Mouse (Mus musculus) heart, embryonic 15.5 days (tissue): ENCODE measurements around the gene Stat6. TPM values are rescaled to one million over a fixed set of nuclear protein-coding genes. Genes with fewer than 3 reads are reported as not detected.
"Not testable (repeated sequence)": the region's sequence is repeated elsewhere in the genome, so short reads cannot be mapped to it uniquely, and the experiment has no call there.

ENCODE experiments used
- ATAC-seq: fragments of 200-750 bp; cut with Nextera tagmentation; replicated peaks from 2 replicates; pipeline ENCODE4 v1.8.0; 2017; ENCODE audit warnings: low read depth, moderate TSS enrichment; ENCODE audit not compliant: insufficient number of reproducible peaks, insufficient read depth, low FRiP score
- H3K27ac ChIP-seq: fragments of 300-500 bp; sonication (generic); 2 replicates; pipeline ENCODE4 v1.5.1; 2015; ENCODE audit warnings: mild to moderate bottlenecking, inconsistent platforms
- H3K27me3 ChIP-seq: fragments of 300-500 bp; sonication (generic); 2 replicates; pipeline ENCODE4 v1.6.1; 2015; ENCODE audit warnings: inconsistent platforms
- H3K36me3 ChIP-seq: fragments of 300-500 bp; sonication (generic); 2 replicates; pipeline ENCODE4 v1.6.1; 2015; ENCODE audit warnings: mild to moderate bottlenecking, inconsistent platforms
- H3K4me1 ChIP-seq: fragments of 300-500 bp; sonication (generic); replicated peaks from 2 replicates; pipeline ENCODE4 v1.6.1; 2015; ENCODE audit warnings: inconsistent platforms
- H3K4me2 ChIP-seq: fragments of 300-500 bp; sonication (generic); 2 replicates; pipeline ENCODE4 v1.6.1; 2015; ENCODE audit warnings: inconsistent platforms, mild to moderate bottlenecking, moderate library complexity
- H3K4me3 ChIP-seq: fragments of 300-500 bp; sonication (generic); 2 replicates; pipeline ENCODE4 v1.5.1; 2015; ENCODE audit warnings: mild to moderate bottlenecking, inconsistent platforms
- H3K9ac ChIP-seq: fragments of 300-500 bp; sonication (generic); 2 replicates; pipeline ENCODE4 v1.6.1; 2015; ENCODE audit warnings: mild to moderate bottlenecking, inconsistent platforms
- H3K9me3 ChIP-seq: fragments of 300-500 bp; sonication (generic); replicated peaks from 2 replicates; pipeline ENCODE4 v1.6.1; 2016; ENCODE audit warnings: inconsistent platforms
- WGBS: fragments of 180-500 bp; shearing (Covaris S2); methylation state at CpG from one replicate; pipeline ENCODE4 v1.1.7; 2015; ENCODE audit warnings: mixed read lengths; 5-methylcytosine and 5-hydroxymethylcytosine counted together
- polyA plus RNA-seq: library from polyadenylated mRNA; unstranded; fragments of >200 nt; fragmentation: Nextera tagmentation; extraction: Ambion mirVana; gene quantifications from 2 replicates; pipeline ENCODE4 v1.2.1, GENCODE M21; 2015

Stat6 gene
- polyA plus RNA-seq, 1 experiment from 2014 or later: 26.2 TPM

DNA sequence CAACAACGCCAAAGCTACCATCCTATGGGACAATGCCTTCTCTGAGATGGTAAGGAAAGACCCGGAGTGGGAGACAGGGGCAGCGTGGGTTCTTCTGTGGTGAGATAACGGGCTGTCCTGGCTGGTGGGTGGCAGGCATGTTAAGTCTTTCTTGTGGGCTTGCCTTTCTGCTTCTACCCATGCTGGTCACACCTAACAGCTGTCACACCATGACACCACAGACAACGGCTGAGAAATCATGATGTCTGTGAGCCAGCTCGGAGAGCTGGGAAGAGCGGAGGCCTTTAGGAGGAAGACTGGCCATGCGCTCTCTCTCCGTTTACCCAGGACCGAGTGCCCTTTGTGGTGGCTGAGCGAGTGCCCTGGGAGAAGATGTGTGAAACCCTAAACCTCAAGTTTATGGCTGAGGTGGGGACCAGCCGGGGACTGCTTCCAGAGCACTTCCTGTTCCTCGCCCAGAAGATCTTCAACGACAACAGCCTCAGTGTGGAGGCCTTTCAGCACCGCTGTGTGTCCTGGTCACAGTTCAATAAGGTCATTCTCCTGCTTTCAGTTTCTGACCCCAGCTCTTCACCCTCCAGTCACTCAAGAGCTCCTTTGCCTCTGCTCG lies 12.3 kb downstream of the Stat6 start:
- no peaks in the 10 kb centered on the region for H3K27me3 ChIP-seq
- no peak for ATAC-seq
- no peak overlapping the region for H3K27ac ChIP-seq
- WGBS: 74% methylated on average over 16 of the region's 16 CpGs
- no peaks in the 10 kb centered on the region for H3K9me3 ChIP-seq
- H3K4me2 ChIP-seq: no peak overlapping the region
- peaks cover 76% of the 10 kb centered on the region for H3K36me3 ChIP-seq
- no peak overlapping the region for H3K4me3 ChIP-seq
- no peak overlapping the region for H3K9ac ChIP-seq
- no peaks in the 10 kb centered on the region for H3K4me1 ChIP-seq

DNA sequence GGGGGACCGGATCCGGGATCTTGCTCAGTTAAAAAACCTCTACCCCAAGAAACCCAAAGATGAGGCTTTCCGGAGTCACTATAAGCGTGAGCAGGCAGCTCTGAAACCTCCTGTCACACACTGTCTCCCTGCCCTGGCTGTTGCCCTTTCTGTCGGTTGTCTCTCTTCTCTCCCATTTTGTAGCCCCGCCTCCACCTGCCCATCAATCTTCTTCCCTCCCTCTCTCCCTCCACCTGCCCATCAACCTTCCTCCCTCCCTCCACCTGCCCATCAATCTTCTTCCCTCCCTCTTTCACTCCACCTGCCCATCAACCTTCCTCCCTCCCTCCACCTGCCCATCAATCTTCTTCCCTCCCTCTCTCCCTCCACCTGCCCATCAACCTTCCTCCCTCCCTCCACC lies 14.8 kb downstream of the Stat6 start:
- H3K9ac ChIP-seq, H3K27me3 ChIP-seq, H3K9me3 ChIP-seq, H3K4me2 ChIP-seq, H3K27ac ChIP-seq, ATAC-seq, H3K4me3 ChIP-seq: not testable (repeated sequence)
- peaks cover 58% of the 10 kb centered on the region for H3K36me3 ChIP-seq
- WGBS: 70% methylated on average over 6 of the region's 6 CpGs
- H3K4me1 ChIP-seq: peaks cover 22% of the 10 kb centered on the region

DNA sequence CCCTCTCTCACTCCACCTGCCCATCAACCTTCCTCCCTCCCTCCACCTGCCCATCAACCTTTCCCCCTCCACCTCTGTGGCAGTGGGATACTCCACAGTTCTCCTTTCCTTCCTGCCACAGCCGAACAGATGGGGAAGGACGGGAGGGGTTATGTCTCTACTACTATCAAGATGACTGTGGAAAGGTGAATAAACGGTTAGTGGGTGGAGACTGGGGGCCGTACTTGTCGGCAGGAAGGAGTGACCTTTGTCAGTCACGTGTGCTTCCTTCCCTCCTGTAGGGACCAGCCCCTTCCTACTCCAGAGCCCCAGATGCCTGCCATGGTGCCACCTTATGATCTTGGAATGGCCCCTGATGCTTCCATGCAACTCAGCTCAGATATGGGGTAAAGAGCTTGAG lies 15.3 kb downstream of the Stat6 start:
- no peak for ATAC-seq
- H3K9me3 ChIP-seq: no peaks in the 10 kb centered on the region
- no peak overlapping the region for H3K4me3 ChIP-seq
- WGBS: 22% methylated on average over 6 of the region's 6 CpGs
- peaks cover 53% of the 10 kb centered on the region for H3K36me3 ChIP-seq
- no peak overlapping the region for H3K9ac ChIP-seq
- peaks cover 27% of the 10 kb centered on the region for H3K4me1 ChIP-seq
- no peak overlapping the region for H3K27ac ChIP-seq
- H3K4me2 ChIP-seq: no peak overlapping the region
- no peaks in the 10 kb centered on the region for H3K27me3 ChIP-seq

DNA sequence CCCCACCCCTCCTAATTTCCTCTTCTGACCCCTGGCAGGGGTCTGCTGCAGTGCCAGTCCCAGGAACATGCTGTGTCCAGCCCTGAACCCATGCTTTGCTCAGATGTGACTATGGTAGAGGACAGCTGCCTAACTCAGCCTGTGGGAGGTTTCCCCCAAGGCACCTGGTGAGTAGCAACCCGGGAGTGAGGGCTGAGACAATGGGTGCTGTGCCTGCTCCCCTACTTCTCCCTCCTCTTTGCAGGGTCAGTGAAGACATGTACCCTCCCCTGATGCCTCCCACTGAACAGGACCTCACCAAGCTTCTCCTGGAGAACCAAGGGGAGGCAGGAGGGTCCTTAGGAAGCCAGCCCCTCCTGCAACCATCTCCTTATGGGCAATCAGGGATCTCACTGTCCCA lies 16.8 kb downstream of the Stat6 start:
- no peak overlapping the region for H3K4me3 ChIP-seq
- no peaks in the 10 kb centered on the region for H3K9me3 ChIP-seq
- no peak overlapping the region for H3K4me2 ChIP-seq
- no peak for ATAC-seq
- 68% methylated on average over 1 of the region's 1 CpGs for WGBS
- H3K27me3 ChIP-seq: no peaks in the 10 kb centered on the region
- no peak overlapping the region for H3K9ac ChIP-seq
- peaks cover 42% of the 10 kb centered on the region for H3K4me1 ChIP-seq
- no peak overlapping the region for H3K27ac ChIP-seq
- H3K36me3 ChIP-seq: peaks cover 46% of the 10 kb centered on the region

DNA sequence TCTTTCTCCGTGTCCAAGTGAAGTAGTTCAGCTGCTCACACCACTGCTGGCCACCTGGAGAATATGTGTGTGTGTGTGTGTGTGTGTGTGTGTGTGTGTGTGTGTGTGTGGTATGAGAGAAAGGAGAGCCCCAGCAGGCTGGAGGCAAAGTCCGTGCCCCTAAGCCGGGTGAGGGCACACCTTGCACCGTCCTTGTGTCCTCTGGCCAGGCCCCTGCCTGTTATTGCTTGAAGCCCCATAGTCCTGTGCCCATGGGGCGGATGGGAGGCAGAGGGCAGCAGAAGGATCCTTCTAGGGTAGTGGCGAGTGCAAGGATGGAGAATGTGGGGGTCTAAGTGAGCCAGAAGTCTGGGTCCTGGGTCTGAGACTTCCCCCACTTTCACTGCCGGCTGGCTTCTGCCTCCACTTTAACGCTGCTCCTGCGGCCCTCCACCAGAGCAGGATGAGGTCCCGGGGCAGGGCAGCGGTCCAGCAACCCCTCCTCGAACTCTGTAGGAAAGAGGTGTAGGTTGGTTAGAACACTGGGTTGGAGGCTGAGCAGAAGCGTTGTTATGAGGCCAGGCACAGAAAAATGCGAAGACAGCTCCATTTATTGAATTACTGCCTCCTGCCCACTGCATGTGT lies 18.6 kb downstream of the Stat6 start:
- WGBS: 26% methylated on average over 14 of the region's 14 CpGs
- peaks cover 55% of the 10 kb centered on the region for H3K4me1 ChIP-seq

DNA sequence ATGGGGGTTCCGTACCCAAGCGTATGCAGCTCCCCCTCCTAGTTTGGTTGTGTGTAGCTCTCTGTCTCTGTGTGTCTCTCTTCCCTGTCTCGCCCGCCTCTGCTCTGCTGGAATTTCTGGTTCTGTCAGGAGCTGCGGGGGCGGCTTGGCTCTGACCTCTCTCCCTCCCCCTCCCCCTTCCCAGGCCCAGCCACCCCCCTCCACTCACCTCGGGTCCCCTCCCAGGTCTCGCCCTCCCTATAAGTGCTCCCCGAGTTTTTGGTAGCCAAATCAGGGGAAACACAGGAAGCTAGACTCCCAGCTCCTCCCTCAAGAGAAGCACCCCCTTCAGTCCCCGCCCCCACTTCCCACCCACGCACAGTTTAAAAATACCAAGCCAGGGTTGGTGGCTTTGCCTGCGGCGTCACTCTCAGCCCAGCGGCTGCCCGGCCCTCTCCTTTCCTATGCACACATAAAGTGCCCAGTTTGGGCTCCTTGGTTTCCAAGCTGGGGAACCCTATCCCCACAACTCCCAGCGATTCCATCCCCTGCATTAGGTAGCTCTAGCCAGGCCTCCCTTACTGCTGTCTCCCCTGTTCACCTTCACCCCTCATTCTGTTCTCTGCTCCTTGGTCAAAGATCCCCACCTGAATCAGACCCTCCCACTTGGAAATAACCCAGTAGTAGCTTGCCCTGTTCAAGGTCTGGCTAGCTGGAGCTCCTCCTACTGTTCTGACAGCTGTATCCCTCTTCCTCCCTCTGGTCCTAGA lies 19.3 kb downstream of the Stat6 start:
- peaks cover 58% of the 10 kb centered on the region for H3K4me1 ChIP-seq

More for the DNA sequence above, 18.6 kb downstream of the Stat6 start:
- ATAC-seq: no peak
- Histone ChIP-seq H3K9ac (peak overlapping the region; percentile 47), H3K27ac (peak overlapping the region; percentile 85), H3K9me3 (no peaks in the 10 kb centered on the region), H3K4me3 (peak overlapping the region; percentile 43), H3K27me3 (no peaks in the 10 kb centered on the region), H3K36me3 (peaks cover 30% of the 10 kb centered on the region), H3K4me2 (peak overlapping the region; percentile 70)

DNA sequence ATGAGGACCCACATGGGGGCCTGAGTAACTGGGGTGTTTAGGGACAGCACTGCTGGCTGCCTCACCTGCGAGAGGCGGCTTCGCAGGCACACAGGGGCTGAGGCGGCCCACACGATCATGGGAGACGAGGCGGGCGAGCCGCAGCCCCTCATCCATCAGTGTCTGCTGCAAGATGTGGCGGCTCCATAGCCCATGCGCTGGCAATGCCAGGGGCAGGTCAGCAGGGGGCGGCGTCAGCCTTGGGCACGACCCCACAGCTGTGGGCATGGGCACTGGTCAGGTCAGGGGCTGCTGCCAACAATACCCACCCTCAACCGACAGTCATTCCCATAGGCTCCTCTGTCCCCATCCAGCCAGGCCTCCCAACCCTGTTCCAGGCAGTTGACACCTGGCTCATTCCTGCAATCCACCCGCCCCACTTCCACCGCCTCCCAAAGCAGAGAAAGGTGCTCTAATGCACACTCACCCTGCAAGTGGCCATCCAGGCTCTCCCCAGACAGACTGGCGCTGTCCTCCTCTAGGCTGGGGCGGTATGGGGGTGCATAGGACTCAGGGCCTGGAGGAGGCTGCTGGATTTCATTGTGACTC lies 20.0 kb downstream of the Stat6 start:
- WGBS: 37% methylated on average over 19 of the region's 19 CpGs
- Histone ChIP-seq H3K9me3 (no peaks in the 10 kb centered on the region), H3K27me3 (no peaks in the 10 kb centered on the region), H3K9ac (peak overlapping the region; percentile 47; the same call in 1 of the 2 replicates), H3K4me2 (peak overlapping the region; percentile 70), H3K36me3 (peaks cover 24% of the 10 kb centered on the region), H3K27ac (peak overlapping the region; percentile 85), H3K4me1 (peaks cover 62% of the 10 kb centered on the region), H3K4me3 (peak overlapping the region; percentile 43)
- no peak for ATAC-seq

More for the DNA sequence above, 19.3 kb downstream of the Stat6 start:
- H3K9me3 ChIP-seq: no peaks in the 10 kb centered on the region
- peaks cover 24% of the 10 kb centered on the region for H3K36me3 ChIP-seq
- 3% methylated on average over 16 of the region's 16 CpGs for WGBS
- peak overlapping the region; percentile 43 for H3K4me3 ChIP-seq
- ATAC-seq: peak; percentile 33; the same call in 1 of the 2 replicates
- H3K9ac ChIP-seq: peak overlapping the region; percentile 47
- no peaks in the 10 kb centered on the region for H3K27me3 ChIP-seq
- peak overlapping the region; percentile 85 for H3K27ac ChIP-seq
- H3K4me2 ChIP-seq: peak overlapping the region; percentile 70

DNA sequence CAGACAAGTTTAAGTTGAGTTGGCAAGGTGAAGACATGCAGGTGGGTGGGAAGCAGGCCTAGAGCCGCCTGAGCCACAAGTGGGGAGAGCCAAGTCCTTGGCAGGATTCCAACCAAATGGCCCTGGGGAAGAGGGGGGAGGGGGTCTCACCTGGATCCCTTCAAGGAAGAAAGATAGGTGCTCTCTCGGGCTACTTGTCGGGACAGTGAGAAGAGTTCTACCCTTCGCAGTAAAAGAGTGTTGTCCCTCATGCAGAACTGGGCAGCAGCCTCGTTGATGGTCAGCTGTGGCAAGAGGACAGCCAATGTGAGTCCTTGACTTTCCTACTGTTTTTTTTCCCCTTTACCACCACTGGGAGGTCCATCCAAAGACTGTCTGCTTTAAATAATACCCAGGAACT lies 20.8 kb downstream of the Stat6 start:
- peaks cover 68% of the 10 kb centered on the region for H3K4me1 ChIP-seq
- peak overlapping the region; percentile 85; the same call in 1 of the 2 replicates for H3K4me2 ChIP-seq
- peak overlapping the region; percentile 26; the same call in 1 of the 2 replicates for H3K27ac ChIP-seq
- no peaks in the 10 kb centered on the region for H3K9me3 ChIP-seq
- peak overlapping the region; percentile 78; the same call in 1 of the 2 replicates for H3K4me3 ChIP-seq
- ATAC-seq: no peak
- peaks cover 24% of the 10 kb centered on the region for H3K36me3 ChIP-seq
- H3K27me3 ChIP-seq: no peaks in the 10 kb centered on the region
- H3K9ac ChIP-seq: no peak overlapping the region
- 33% methylated on average over 5 of the region's 5 CpGs for WGBS

DNA sequence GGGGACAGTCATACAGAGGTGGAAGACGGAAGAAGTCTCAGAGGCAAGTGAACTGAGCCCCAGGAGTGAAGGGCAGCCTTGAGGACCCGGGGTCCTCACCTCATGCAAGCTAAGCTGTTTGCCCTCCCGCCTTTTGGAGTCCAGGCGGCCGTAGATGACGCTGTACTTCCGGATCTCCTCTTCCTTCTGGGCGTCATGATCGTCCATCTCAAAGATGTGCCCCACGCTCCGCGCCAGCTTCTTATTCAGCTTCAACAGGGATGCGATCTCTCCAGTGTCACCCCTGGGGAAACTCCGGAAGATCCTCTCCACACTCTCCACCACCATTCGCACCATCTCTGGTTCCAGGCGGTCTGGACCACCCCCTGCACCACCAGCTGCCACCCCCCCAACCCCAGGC lies 21.4 kb downstream of the Stat6 start:
- ATAC-seq: no peak
- 46% methylated on average over 16 of the region's 16 CpGs for WGBS
- Histone ChIP-seq H3K9ac (0 out of 2 replicates have a peak overlapping the region, but pooled peaks have one; percentile 5), H3K27ac (peak overlapping the region; percentile 26; the same call in 1 of the 2 replicates), H3K4me2 (peak overlapping the region; percentile 85), H3K36me3 (peaks cover 23% of the 10 kb centered on the region), H3K9me3 (no peaks in the 10 kb centered on the region), H3K27me3 (no peaks in the 10 kb centered on the region), H3K4me3 (peak overlapping the region; percentile 78; the same call in 1 of the 2 replicates), H3K4me1 (peaks cover 73% of the 10 kb centered on the region)

DNA sequence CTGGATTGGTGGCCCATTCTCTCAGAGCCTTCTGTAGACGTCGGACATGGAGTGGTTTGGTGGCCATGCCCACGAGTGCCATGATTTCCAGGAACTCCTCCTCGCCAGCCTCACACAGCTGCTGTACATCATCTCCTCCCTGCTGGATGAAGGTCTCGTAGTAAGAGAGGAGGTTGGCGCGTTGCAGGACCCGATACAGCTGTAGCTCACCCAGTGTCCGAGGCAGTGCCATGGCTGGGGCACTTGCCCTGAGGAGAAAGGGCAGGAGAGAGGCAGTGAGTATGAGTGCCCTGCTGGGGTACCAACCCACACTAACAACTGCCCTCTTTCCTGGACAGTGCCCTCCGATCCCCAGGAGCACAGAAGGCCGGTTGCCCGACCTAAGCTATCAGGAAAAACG lies 22.1 kb downstream of the Stat6 start:
- ATAC-seq: no peak
- peaks cover 79% of the 10 kb centered on the region for H3K4me1 ChIP-seq
- H3K27me3 ChIP-seq: no peaks in the 10 kb centered on the region
- H3K27ac ChIP-seq: peak overlapping the region; percentile 99; the same call in 1 of the 2 replicates
- H3K9me3 ChIP-seq: no peaks in the 10 kb centered on the region
- peak overlapping the region; percentile 89 for H3K9ac ChIP-seq
- H3K4me3 ChIP-seq: peak overlapping the region; percentile 78
- WGBS: 56% methylated on average over 13 of the region's 13 CpGs
- H3K4me2 ChIP-seq: peak overlapping the region; percentile 85
- peaks cover 15% of the 10 kb centered on the region for H3K36me3 ChIP-seq
